Mouse (Mus musculus) heart, embryonic 16.5 days (tissue): Measurements from ENCODE around the gene Olfr1181. TPM values are rescaled to one million over a fixed set of nuclear protein-coding genes. Genes with fewer than 3 reads are reported as not detected.
"Not testable (repeated sequence)": the region's sequence is repeated elsewhere in the genome, so short reads cannot be mapped to it uniquely, and the experiment has no call there.

ENCODE experiments used
- ATAC-seq: fragments of 200-750 bp; cut with Nextera tagmentation; replicated peaks from 2 replicates; pipeline ENCODE4 v1.8.0; 2017; ENCODE audit warnings: moderate number of reproducible peaks; ENCODE audit not compliant: insufficient read depth, low FRiP score; ENCODE audit errors: extremely low read depth
- H3K27ac ChIP-seq: fragments of 300-500 bp; sonication (generic); 2 replicates; pipeline ENCODE4 v1.5.1; 2014; ENCODE audit warnings: mild to moderate bottlenecking, low read length, control low read depth, moderate library complexity
- H3K27me3 ChIP-seq: fragments of 300-500 bp; sonication (generic); 2 replicates; pipeline ENCODE4 v1.6.1; 2014; ENCODE audit warnings: low read length, mixed read lengths; ENCODE audit not compliant: control insufficient read depth, insufficient read depth
- H3K36me3 ChIP-seq: fragments of 300-500 bp; sonication (generic); 2 replicates; pipeline ENCODE4 v1.6.1; 2014; ENCODE audit not compliant: control insufficient read depth, insufficient read depth
- H3K4me1 ChIP-seq: fragments of 300-500 bp; sonication (generic); 2 replicates; pipeline ENCODE4 v1.6.1; 2014; ENCODE audit warnings: low read length, mixed read lengths; ENCODE audit not compliant: control insufficient read depth, insufficient read depth
- H3K4me2 ChIP-seq: fragments of 300-500 bp; sonication (generic); 2 replicates; pipeline ENCODE4 v1.6.1; 2014; ENCODE audit warnings: low read depth, mild to moderate bottlenecking, control low read depth, low read length
- H3K4me3 ChIP-seq: fragments of 300-500 bp; sonication (generic); 2 replicates; pipeline ENCODE4 v1.5.1; 2014; ENCODE audit warnings: mild to moderate bottlenecking, control low read depth, low read length
- H3K9ac ChIP-seq: fragments of 300-500 bp; sonication (generic); 2 replicates; pipeline ENCODE4 v1.6.1; 2014; ENCODE audit warnings: low read length, control low read depth
- H3K9me3 ChIP-seq: fragments of 300-500 bp; sonication (generic); replicated peaks from 2 replicates; pipeline ENCODE4 v1.6.1; 2016; ENCODE audit warnings: low read length; ENCODE audit not compliant: control insufficient read depth
- WGBS: fragments of 180-500 bp; shearing (Covaris S2); extraction: QIAGEN DNeasy Blood & Tissue Kit; methylation state at CpG from one replicate; pipeline ENCODE4 v1.1.7; 2014; 5-methylcytosine and 5-hydroxymethylcytosine counted together
- polyA plus RNA-seq: library from polyadenylated mRNA; unstranded; fragments of >200 nt; fragmentation: Nextera tagmentation; extraction: Ambion mirVana; gene quantifications from 2 replicates; pipeline ENCODE4 v1.2.1, GENCODE M21; 2015

Gene Olfr1181
- not detected in 2 replicates for polyA plus RNA-seq

GRCm38 (mm10) chr2:88426071-88426470, at the start of gene Olfr1181:
Gene Olfr1181 (minus strand): TSS chr2:88426171.
- Histone ChIP-seq H3K4me1 (no peaks in the 10 kb centered on the region), H3K4me3 (no peak within 1 kb of the TSS), H3K9ac (no peak within 1 kb of the TSS), H3K36me3 (no peaks in the 10 kb centered on the region), H3K9me3 (no peaks in the 10 kb centered on the region), H3K27me3 (no peaks in the 10 kb centered on the region), H3K27ac (no peak within 1 kb of the TSS), H3K4me2 (no peak within 1 kb of the TSS)
- WGBS, result 88% methylated on average over 1 of the region's 1 CpGs
- ATAC-seq, result no peak

- H3K4me2 ChIP-seq, ATAC-seq, H3K4me3 ChIP-seq, H3K27me3 ChIP-seq, H3K9ac ChIP-seq, H3K9me3 ChIP-seq, H3K4me1 ChIP-seq, H3K27ac ChIP-seq, H3K36me3 ChIP-seq: not testable (repeated sequence)
- 75% methylated on average over 1 of the region's 1 CpGs for WGBS
Measured at GRCm38 (mm10) chr2:88454567-88454966, 28.6 kb upstream of the Olfr1181 start, which contains the start of gene Olfr1183. Gene Olfr1183 (plus strand): TSS chr2:88454867.

- 87% methylated on average over 1 of the region's 1 CpGs for WGBS
- no peak within 1 kb of the TSS for H3K9ac ChIP-seq
- ATAC-seq, result no peak
Measured at GRCm38 (mm10) chr2:88449031-88449430, 23.1 kb upstream of the Olfr1181 start, which contains the start of gene Gm13757. Gene Gm13757 (minus strand): TSS chr2:88449131.

GRCm38 (mm10) chr2:88419051-88419450, 6.9 kb downstream of the Olfr1181 start, which contains the start of gene Olfr1180:
Gene Olfr1180 (minus strand): TSS chr2:88419151.
- WGBS, result 56% methylated on average over 2 of the region's 2 CpGs

More at GRCm38 (mm10) chr2:88449031-88449430, 23.1 kb upstream of the Olfr1181 start, which contains the start of gene Gm13757:
- Histone ChIP-seq H3K9me3 (no peaks in the 10 kb centered on the region), H3K36me3 (no peaks in the 10 kb centered on the region), H3K4me3 (no peak within 1 kb of the TSS), H3K27me3 (no peaks in the 10 kb centered on the region), H3K4me2 (no peak within 1 kb of the TSS), H3K4me1 (no peaks in the 10 kb centered on the region), H3K27ac (no peak within 1 kb of the TSS)

GRCm38 (mm10) chr2:88406353-88406752, 19.6 kb downstream of the Olfr1181 start, which contains the start of gene Olfr1179:
Gene Olfr1179 (minus strand): TSS chr2:88406453.
- Histone ChIP-seq H3K9ac (no peak within 1 kb of the TSS), H3K4me1 (no peaks in the 10 kb centered on the region), H3K36me3 (no peaks in the 10 kb centered on the region), H3K27ac (no peak within 1 kb of the TSS), H3K4me2 (no peak within 1 kb of the TSS), H3K9me3 (no peaks in the 10 kb centered on the region), H3K27me3 (no peaks in the 10 kb centered on the region), H3K4me3 (no peak within 1 kb of the TSS)
- WGBS, result 69% methylated on average over 3 of the region's 3 CpGs
- no peak for ATAC-seq

More at GRCm38 (mm10) chr2:88419051-88419450, 6.9 kb downstream of the Olfr1181 start, which contains the start of gene Olfr1180:
- H3K9ac ChIP-seq, result no peak within 1 kb of the TSS
- H3K27me3 ChIP-seq, result no peaks in the 10 kb centered on the region
- no peaks in the 10 kb centered on the region for H3K4me1 ChIP-seq
- no peak within 1 kb of the TSS for H3K4me3 ChIP-seq
- no peaks in the 10 kb centered on the region for H3K9me3 ChIP-seq
- ATAC-seq, result no peak
- no peak within 1 kb of the TSS for H3K27ac ChIP-seq
- H3K36me3 ChIP-seq, result no peaks in the 10 kb centered on the region
- no peak within 1 kb of the TSS for H3K4me2 ChIP-seq

GRCm38 (mm10) chr2:88386762-88387161, 39.2 kb downstream of the Olfr1181 start, which contains the start of gene Olfr1178:
Gene Olfr1178 (plus strand): TSS chr2:88387062.
- Histone ChIP-seq H3K9me3 (no peaks in the 10 kb centered on the region), H3K4me1 (no peaks in the 10 kb centered on the region), H3K4me2 (no peak within 1 kb of the TSS), H3K27me3 (no peaks in the 10 kb centered on the region), H3K4me3 (no peak within 1 kb of the TSS), H3K27ac (no peak within 1 kb of the TSS), H3K36me3 (no peaks in the 10 kb centered on the region), H3K9ac (no peak within 1 kb of the TSS)
- 74% methylated on average over 1 of the region's 1 CpGs for WGBS
- no peak for ATAC-seq

Other genes starting within 250 kb of the Olfr1181 start
- gene Olfr1168, start 244.3 kb downstream of the Olfr1181 start, polyA plus RNA-seq, result not detected in 2 replicates
- gene Olfr1170, start 197.8 kb downstream of the Olfr1181 start, polyA plus RNA-seq, result not detected in 2 replicates
- gene Olfr1173, start 146.3 kb downstream of the Olfr1181 start, polyA plus RNA-seq, result 0.03 TPM in 1 of 2 replicates, not detected in the other
- not detected in 2 replicates for gene Olfr1174-ps, start 111.0 kb downstream of the Olfr1181 start, polyA plus RNA-seq
- gene Olfr1175-ps, start 99.0 kb downstream of the Olfr1181 start, polyA plus RNA-seq, result not detected in 2 replicates
- gene Olfr1176, start 89.5 kb downstream of the Olfr1181 start, polyA plus RNA-seq, result not detected in 2 replicates
- not detected in 2 replicates for gene Olfr1177-ps, start 79.7 kb downstream of the Olfr1181 start, polyA plus RNA-seq
- not detected in 2 replicates for gene Olfr1178, start 39.1 kb downstream of the Olfr1181 start, polyA plus RNA-seq
- gene Olfr1179, start 19.7 kb downstream of the Olfr1181 start, polyA plus RNA-seq, result not detected in 2 replicates
- not detected in 2 replicates for gene Olfr1180, start 7.0 kb downstream of the Olfr1181 start, polyA plus RNA-seq
- not detected in 2 replicates for gene Gm13757, start 23.0 kb upstream of the Olfr1181 start, polyA plus RNA-seq
- gene Olfr1183, start 28.7 kb upstream of the Olfr1181 start, polyA plus RNA-seq, result not detected in 2 replicates
- not detected in 2 replicates for gene Olfr1184, start 57.4 kb upstream of the Olfr1181 start, polyA plus RNA-seq
- not detected in 2 replicates for gene Olfr1185-ps1, start 67.1 kb upstream of the Olfr1181 start, polyA plus RNA-seq
- not detected in 2 replicates for gene Olfr1186, start 92.4 kb upstream of the Olfr1181 start, polyA plus RNA-seq
- gene Olfr1188, start 130.8 kb upstream of the Olfr1181 start, polyA plus RNA-seq, result not detected in 2 replicates
- not detected in 2 replicates for gene Olfr1189, start 160.3 kb upstream of the Olfr1181 start, polyA plus RNA-seq
- not detected in 2 replicates for gene Olfr1191-ps1, start 214.4 kb upstream of the Olfr1181 start, polyA plus RNA-seq
- gene Olfr1192-ps1, start 222.3 kb upstream of the Olfr1181 start, polyA plus RNA-seq, result not detected in 2 replicates
- gene Olfr1193, start 249.5 kb upstream of the Olfr1181 start, polyA plus RNA-seq, result not detected in 2 replicates